ENCODE assay signal across 8 mouse cellular contexts in the genomic region with DNA sequence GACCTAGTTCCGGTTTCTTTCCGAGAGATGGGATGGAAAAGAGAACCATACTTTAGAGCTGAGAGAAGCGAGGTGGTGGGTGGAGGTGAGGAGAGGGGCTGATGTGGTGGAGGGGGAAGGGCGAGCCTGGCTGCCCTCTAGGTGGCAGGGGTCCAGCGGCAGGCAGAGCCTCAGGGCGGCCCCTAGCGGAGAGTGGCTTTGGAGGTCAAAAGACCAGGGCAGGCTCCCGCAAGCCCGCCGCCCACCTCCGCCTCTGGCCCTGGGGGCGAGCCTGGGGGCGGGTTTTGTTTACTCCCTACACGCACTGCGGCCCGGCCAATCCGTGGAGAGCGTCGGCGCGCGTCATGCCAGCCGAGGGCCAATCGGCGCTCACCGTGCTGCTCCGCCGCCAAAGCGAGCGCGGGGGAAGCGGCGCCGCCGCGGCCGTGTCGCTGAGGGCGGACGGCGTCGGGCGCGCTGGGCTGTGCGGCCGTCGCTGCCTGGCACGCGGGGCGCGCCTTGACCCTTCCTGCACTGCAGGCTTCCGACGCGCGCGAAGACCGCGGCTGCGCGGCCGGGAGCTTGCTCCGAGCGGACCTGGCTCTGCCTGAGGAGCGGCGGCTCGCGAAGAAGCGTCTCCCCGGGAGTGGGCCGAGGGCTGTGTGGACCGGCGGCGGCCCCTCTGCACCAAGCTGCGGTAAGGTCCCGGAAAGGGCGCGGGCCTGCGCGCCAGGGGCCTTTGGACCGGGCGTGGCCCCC. TPM values are rescaled to one million over a fixed set of nuclear protein-coding genes. Genes with fewer than 3 reads are reported as not detected.
DNase-seq lines count a peak whose midpoint lies in the region; ATAC-seq lines count a peak whose summit lies in the region.

A gene (plus strand): TSS at position 391 of the 738 bp plus-strand sequence.

- peak within 1 kb of the TSS; percentile 90 for H3K27ac ChIP-seq in heart, embryonic 13.5 days (replicated peaks)
- H3K27ac ChIP-seq in liver, embryonic 12.5 days, result peak within 1 kb of the TSS; percentile 88
- peak within 1 kb of the TSS; percentile 93 for H3K27ac ChIP-seq in stomach, embryonic 15.5 days

- peak within 1 kb of the TSS; percentile 91 for H3K9ac ChIP-seq in heart, embryonic 13.5 days
- H3K9ac ChIP-seq in liver, embryonic 12.5 days, result peak within 1 kb of the TSS; percentile 88
- peak within 1 kb of the TSS; percentile 82 for H3K9ac ChIP-seq in stomach, embryonic 15.5 days

- H3K4me1 ChIP-seq in heart, embryonic 13.5 days, result peaks cover 21% of the 10 kb centered on the region
- peaks cover 29% of the 10 kb centered on the region for H3K4me1 ChIP-seq in liver, embryonic 12.5 days
- H3K4me1 ChIP-seq in stomach, embryonic 15.5 days, result 0 out of 2 replicates have a peak, but pooled peaks cover 5% of the 10 kb centered on the region

- under 1% methylated on average over 64 of the region's 81 CpGs for WGBS in heart, embryonic 13.5 days
- 1% methylated on average over 80 of the region's 81 CpGs for WGBS in liver, embryonic 12.5 days (ENCODE audit: insufficient replicate concordance)
- under 1% methylated on average over 67 of the region's 81 CpGs for WGBS in stomach, embryonic 15.5 days

- H3K4me3 ChIP-seq in heart, embryonic 13.5 days, result peak within 1 kb of the TSS; percentile 92
- peak within 1 kb of the TSS; percentile 81 for H3K4me3 ChIP-seq in liver, embryonic 12.5 days
- H3K4me3 ChIP-seq in stomach, embryonic 15.5 days (replicated peaks), result peak within 1 kb of the TSS; percentile 85

- no peaks in the 10 kb centered on the region for H3K27me3 ChIP-seq in heart, embryonic 13.5 days (replicated peaks)
- H3K27me3 ChIP-seq in liver, embryonic 12.5 days (replicated peaks), result no peaks in the 10 kb centered on the region
- H3K27me3 ChIP-seq in stomach, embryonic 15.5 days (replicated peaks), result no peaks in the 10 kb centered on the region

- H3K9me3 ChIP-seq in heart, embryonic 13.5 days, result no peaks in the 10 kb centered on the region
- no peaks in the 10 kb centered on the region for H3K9me3 ChIP-seq in liver, embryonic 12.5 days (replicated peaks)
- no peaks in the 10 kb centered on the region for H3K9me3 ChIP-seq in stomach, embryonic 15.5 days

- H3K4me2 ChIP-seq in heart, embryonic 13.5 days, result peak within 1 kb of the TSS; percentile 95
- H3K4me2 ChIP-seq in liver, embryonic 12.5 days, result peak within 1 kb of the TSS; percentile 100
- H3K4me2 ChIP-seq in stomach, embryonic 15.5 days, result peak within 1 kb of the TSS; percentile 73

- ATAC-seq in erythroid progenitor cell, adult 5-6 weeks (replicated peaks; ENCODE audit: low FRiP score, poor library complexity, severe bottlenecking), result peak; percentile 98
- ATAC-seq in heart, embryonic 13.5 days (ENCODE audit: extremely low read depth, insufficient number of reproducible peaks, low FRiP score, low TSS enrichment), result peak; percentile 94
- ATAC-seq in liver, embryonic 12.5 days, result peak; percentile 97
- ATAC-seq in stomach, embryonic 15.5 days (ENCODE audit: insufficient read depth, low FRiP score, low read depth), result peak; percentile 98

- DNase-seq in CD4-positive helper T cell, adult 2 months (ENCODE audit: low read depth, low spot score), result peak; percentile 91
- DNase-seq in brain, embryonic 18.5 days (ENCODE audit: low read depth, low spot score), result peak; percentile 72
- DNase-seq in kidney, postnatal 10 days, result peak; percentile 94
- DNase-seq in natural killer cell, adult 2 months (ENCODE audit: low spot score in 2 of 2), result peak; percentile 65 to 77

- no peaks in the 10 kb centered on the region for H3K36me3 ChIP-seq in heart, embryonic 13.5 days
- H3K36me3 ChIP-seq in liver, embryonic 12.5 days, result no peaks in the 10 kb centered on the region
- no peaks in the 10 kb centered on the region for H3K36me3 ChIP-seq in stomach, embryonic 15.5 days

RNA-seq across cellular contexts. Expression of the gene that starts here (rescaled TPM):
- 345 and 410 TPM in 2 replicates for total RNA-seq in erythroid progenitor cell, adult 5-6 weeks (2015; ENCODE audit: low replicate concordance)
- total RNA-seq in erythroid progenitor cell, adult 5-6 weeks (2017; ENCODE audit: low replicate concordance), result 531 and 538 TPM in 2 replicates
- polyA plus RNA-seq in heart, embryonic 13.5 days (2015; fragmentation: Nextera tagmentation; extraction: Ambion mirVana), result 25.2 and 26.5 TPM in 2 replicates
- polyA plus RNA-seq in liver, embryonic 12.5 days (2016; fragmentation: Nextera tagmentation; extraction: Ambion mirVana), result 85.7 and 88.3 TPM in 2 replicates
- 38.9 and 43.2 TPM in 2 replicates for polyA plus RNA-seq in stomach, embryonic 15.5 days (2015; fragmentation: Nextera tagmentation; extraction: Ambion mirVana)

Comparison
In these comparisons a context has a peak if more than half of its experiments do, and no peak if none do; other contexts are left out.
1. Peak in every context shown above with its lines: DNase-seq, ATAC-seq, H3K4me3 ChIP-seq and H3K27ac ChIP-seq.